In genomic region chr3:60408553-60409282, GRCm38 (mm10) we compare ENCODE assay signal across 8 mouse cellular contexts.
A peak's percentile ranks its signal among the peaks of the same experiment; 100 is the strongest.
DNase-seq lines count a peak whose midpoint lies in the region; ATAC-seq and TF ChIP-seq lines count a peak whose summit lies in the region.

No protein-coding gene starts in this region.

- WGBS in intestine, embryonic 16.5 days, result 19% methylated on average over 7 of the region's 7 CpGs
- 45% methylated on average over 7 of the region's 7 CpGs for WGBS in limb, embryonic 12.5 days
- WGBS in thymus, adult 2 months, result under 1% methylated on average over 7 of the region's 7 CpGs

- H3K4me2 ChIP-seq in intestine, embryonic 16.5 days (ENCODE audit: low read depth, low read length), result peak overlapping the region; percentile 36
- H3K4me2 ChIP-seq in limb, embryonic 12.5 days, result peak overlapping the region; percentile 27

- peaks cover 14% of the 10 kb centered on the region for H3K4me1 ChIP-seq in bone marrow macrophage, adult 2 months (ENCODE audit: control insufficient read depth, insufficient read depth, low read length)
- H3K4me1 ChIP-seq in intestine, embryonic 16.5 days (ENCODE audit: control insufficient read depth, insufficient read depth, low read length), result peaks cover 3% of the 10 kb centered on the region; the same call in 1 of the 2 replicates
- H3K4me1 ChIP-seq in limb, embryonic 12.5 days (replicated peaks), result no peaks in the 10 kb centered on the region
- H3K4me1 ChIP-seq in thymus, adult 2 months (replicated peaks; ENCODE audit: control insufficient read depth, insufficient read depth, low read length), result peaks cover 2% of the 10 kb centered on the region

- peak; percentile 79 for ATAC-seq in intestine, embryonic 16.5 days
- no peak for ATAC-seq in limb, embryonic 12.5 days (ENCODE audit: insufficient number of reproducible peaks, insufficient read depth, low FRiP score, low TSS enrichment, low read depth)
- 0 out of 2 replicates have a peak, but pooled peaks have one; percentile 24 for ATAC-seq in monocyte, adult 5-6 weeks (replicated peaks; ENCODE audit: insufficient number of reproducible peaks, low FRiP score, low TSS enrichment, poor library complexity, severe bottlenecking)

- H3K27me3 ChIP-seq in intestine, embryonic 16.5 days (replicated peaks; ENCODE audit: control insufficient read depth, insufficient read depth, low read length), result no peaks in the 10 kb centered on the region
- H3K27me3 ChIP-seq in limb, embryonic 12.5 days, result no peaks in the 10 kb centered on the region
- H3K27me3 ChIP-seq in thymus, adult 2 months (ENCODE audit: control insufficient read depth, insufficient read depth, low read length), result no peaks in the 10 kb centered on the region

- no peaks in the 10 kb centered on the region for H3K36me3 ChIP-seq in intestine, embryonic 16.5 days (ENCODE audit: control insufficient read depth, insufficient read depth, low read length)
- H3K36me3 ChIP-seq in limb, embryonic 12.5 days, result no peaks in the 10 kb centered on the region
- no peaks in the 10 kb centered on the region for H3K36me3 ChIP-seq in thymus, adult 2 months (ENCODE audit: control insufficient read depth, insufficient read depth, low read length)

- H3K4me3 ChIP-seq in bone marrow macrophage, adult 2 months (ENCODE audit: insufficient read depth, low read length), result peak overlapping the region; percentile 57
- peak overlapping the region; percentile 35 for H3K4me3 ChIP-seq in intestine, embryonic 16.5 days (ENCODE audit: low read length)
- H3K4me3 ChIP-seq in limb, embryonic 12.5 days (replicated peaks), result no peak overlapping the region
- peak overlapping the region; percentile 31 for H3K4me3 ChIP-seq in thymus, adult 2 months (ENCODE audit: control insufficient read depth, insufficient read depth, low read length)

- no peak for TF ChIP-seq POLR2A in bone marrow macrophage, adult 2 months (IDR thresholded peaks at IDR 0.05; ENCODE audit: borderline replicate concordance, low read depth, low read length)
- TF ChIP-seq POLR2A in thymus, adult 2 months (IDR thresholded peaks at IDR 0.05; ENCODE audit: control insufficient read depth, extremely low read depth, insufficient read depth, low read length, poor library complexity), result no peak

- no peaks in the 10 kb centered on the region for H3K9me3 ChIP-seq in intestine, embryonic 16.5 days (ENCODE audit: control insufficient read depth, low read length)
- no peaks in the 10 kb centered on the region for H3K9me3 ChIP-seq in limb, embryonic 12.5 days

- peak; percentile 15 to 18 for DNase-seq in left cerebral cortex, adult 18-20 months (ENCODE audit: low spot score in 2 of 2)
- DNase-seq in left cerebral cortex, adult 11 months (ENCODE audit: low spot score), result no peak
- peak; percentile 75 for DNase-seq in gastrocnemius, adult 18-20 months (ENCODE audit: low spot score)
- peak; percentile 43 for DNase-seq in thymus, adult 2 months

- H3K9ac ChIP-seq in intestine, embryonic 16.5 days (ENCODE audit: low read depth, low read length), result peak overlapping the region; percentile 18
- no peak overlapping the region for H3K9ac ChIP-seq in limb, embryonic 12.5 days (replicated peaks)

- peak overlapping the region; percentile 95 for H3K27ac ChIP-seq in bone marrow macrophage, adult 2 months (ENCODE audit: insufficient read depth, low read depth, low read length)
- peak overlapping the region; percentile 63 for H3K27ac ChIP-seq in intestine, embryonic 16.5 days (ENCODE audit: low read length)
- peak overlapping the region; percentile 53; the same call in 1 of the 2 replicates for H3K27ac ChIP-seq in limb, embryonic 12.5 days
- peak overlapping the region; percentile 88 for H3K27ac ChIP-seq in thymus, adult 2 months (ENCODE audit: control insufficient read depth, insufficient read depth, low read length)

- no peak for TF ChIP-seq CTCF in bone marrow macrophage, adult 2 months (IDR thresholded peaks at IDR 0.05; ENCODE audit: low read depth, low read length)
- no peak for TF ChIP-seq CTCF in thymus, adult 2 months (IDR thresholded peaks at IDR 0.05; ENCODE audit: borderline replicate concordance, control insufficient read depth, extremely low read depth, insufficient read depth, low read length, poor library complexity)
